Mouse (Mus musculus) left cerebral cortex, adult 8-10 months (tissue): Measurements from ENCODE around the gene Ell. TPM values are rescaled to one million over a fixed set of nuclear protein-coding genes. Genes with fewer than 3 reads are reported as not detected.
A peak's percentile ranks its signal among the peaks of the same experiment; 100 is the strongest.

Experiments used
- DNase-seq, 2 experiments: peaks; one replicate each; pipeline ENCODE4 v3.0.0; 2022; ENCODE audit warnings: low spot score in 2 of 2
- total RNA-seq, 4 experiments: library from RNA; stranded (reverse); gene quantifications; 2 replicates each; pipeline ENCODE4 v1.2.4; 2022

The Ell gene
- total RNA-seq = 10 to 100 TPM; 17.6 to 25.3 (median 19.2) TPM

GRCm38 (mm10) chr8:70539077-70539813 is at the start of gene Ell:
Ell (plus strand) TSS chr8:70539457.
- peak; percentile 99 to 100 for DNase-seq

DNA sequence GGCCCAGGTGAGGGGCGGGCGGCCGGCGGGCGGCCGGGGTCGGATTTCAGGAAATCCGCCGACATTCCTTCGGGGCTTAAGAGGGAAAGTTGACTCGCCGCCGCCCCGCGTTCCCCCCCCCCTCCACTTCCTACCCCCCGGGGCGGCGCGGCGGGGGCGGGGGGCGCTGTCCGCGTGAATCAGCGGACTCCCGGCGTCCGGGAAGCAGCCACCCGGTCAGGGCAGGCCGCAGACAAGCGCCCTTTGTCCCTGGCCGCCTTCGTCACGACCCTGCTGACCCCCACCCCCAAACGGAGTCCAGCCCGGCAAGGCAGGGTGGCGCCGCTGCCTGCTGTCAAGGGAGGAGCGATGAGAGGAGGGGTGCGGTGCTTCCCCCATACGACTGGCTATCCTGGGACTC is 49.7 kb upstream of the Ell start:
- DNase-seq = no peak

GRCm38 (mm10) chr8:70490061-70490879 is 49.0 kb upstream of the Ell start:
- no peak for DNase-seq

DNA sequence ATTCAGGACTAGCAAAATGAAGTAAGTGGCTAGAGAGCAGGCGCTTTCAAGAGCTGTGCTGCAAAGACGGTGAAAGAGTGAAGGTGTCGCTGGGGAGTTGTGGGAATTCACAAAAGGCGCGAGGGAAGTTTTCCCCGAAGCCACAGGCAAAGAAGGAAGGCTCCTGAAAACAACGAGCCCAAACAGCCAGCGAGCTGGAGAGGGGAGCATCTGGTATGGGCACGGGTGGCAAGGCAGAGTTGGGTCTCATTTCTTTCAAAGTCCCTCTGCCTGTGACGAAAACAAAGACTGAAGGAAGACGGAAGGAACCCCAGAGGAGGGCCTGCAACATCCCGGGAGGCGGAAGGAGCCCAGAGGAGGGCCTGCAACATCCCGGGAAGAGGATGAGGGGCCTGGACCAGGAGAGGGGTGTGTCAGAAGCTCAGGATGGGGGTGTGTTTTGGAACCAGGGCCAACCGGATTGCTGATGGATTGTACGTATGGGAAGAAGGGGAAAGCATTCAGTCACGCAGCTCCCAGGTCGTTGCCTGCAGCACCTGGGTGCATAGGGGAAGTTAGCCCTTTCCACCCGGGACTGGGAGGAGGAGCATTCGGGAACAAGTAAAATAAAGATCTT is 48.3 kb upstream of the Ell start:
- DNase-seq = no peak

DNA sequence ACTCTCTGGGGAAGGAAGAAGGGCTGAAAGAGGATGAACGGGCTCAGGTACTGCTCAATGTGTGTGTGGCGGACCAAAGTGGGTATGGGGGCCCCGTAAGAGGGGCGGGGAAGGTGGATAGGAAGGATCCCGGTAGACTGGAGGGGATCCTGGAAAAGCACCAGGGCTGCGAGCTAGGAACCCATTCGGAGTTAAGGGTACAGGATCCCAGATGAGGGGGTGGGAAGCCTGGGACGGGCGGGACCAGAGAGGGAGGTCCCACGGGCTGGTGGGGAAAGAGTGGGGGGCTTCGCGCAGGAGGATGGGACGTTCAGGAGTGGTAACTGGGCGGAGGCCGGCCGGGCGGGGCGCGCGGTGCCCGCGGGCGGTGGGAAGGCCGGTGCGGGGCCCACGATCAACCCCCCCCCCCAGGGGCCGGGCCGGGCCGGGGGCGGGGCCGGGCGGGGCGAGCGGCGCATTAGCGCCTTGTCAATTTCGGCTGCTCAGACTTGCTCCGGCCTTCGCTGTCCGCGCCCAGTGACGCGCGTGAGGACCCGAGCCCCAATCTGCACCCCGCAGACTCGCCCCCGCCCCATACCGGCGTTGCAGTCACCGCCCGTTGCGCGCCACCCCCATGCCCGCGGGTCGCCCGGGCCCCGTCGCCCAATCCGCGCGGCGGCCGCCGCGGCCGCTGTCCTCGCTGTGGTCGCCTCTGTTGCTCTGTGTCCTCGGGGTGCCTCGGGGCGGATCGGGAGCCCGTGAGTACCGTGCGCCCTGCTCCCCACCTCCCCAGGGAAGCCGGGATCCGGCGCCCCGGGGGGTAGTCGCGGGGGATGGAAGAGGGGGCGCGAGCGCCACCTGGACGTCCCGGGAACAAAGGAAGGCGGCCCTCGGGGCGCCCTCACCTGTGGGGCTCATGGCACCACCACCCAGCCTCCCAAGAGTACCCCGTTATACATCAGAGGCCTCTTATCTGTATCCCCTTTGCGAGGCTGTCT is 46.3 kb upstream of the Ell start, which contains the start of gene Crlf1:
Gene Crlf1, plus strand, starts transcription at position 495 of the 977 bp plus-strand sequence.
- no peak for DNase-seq

DNA sequence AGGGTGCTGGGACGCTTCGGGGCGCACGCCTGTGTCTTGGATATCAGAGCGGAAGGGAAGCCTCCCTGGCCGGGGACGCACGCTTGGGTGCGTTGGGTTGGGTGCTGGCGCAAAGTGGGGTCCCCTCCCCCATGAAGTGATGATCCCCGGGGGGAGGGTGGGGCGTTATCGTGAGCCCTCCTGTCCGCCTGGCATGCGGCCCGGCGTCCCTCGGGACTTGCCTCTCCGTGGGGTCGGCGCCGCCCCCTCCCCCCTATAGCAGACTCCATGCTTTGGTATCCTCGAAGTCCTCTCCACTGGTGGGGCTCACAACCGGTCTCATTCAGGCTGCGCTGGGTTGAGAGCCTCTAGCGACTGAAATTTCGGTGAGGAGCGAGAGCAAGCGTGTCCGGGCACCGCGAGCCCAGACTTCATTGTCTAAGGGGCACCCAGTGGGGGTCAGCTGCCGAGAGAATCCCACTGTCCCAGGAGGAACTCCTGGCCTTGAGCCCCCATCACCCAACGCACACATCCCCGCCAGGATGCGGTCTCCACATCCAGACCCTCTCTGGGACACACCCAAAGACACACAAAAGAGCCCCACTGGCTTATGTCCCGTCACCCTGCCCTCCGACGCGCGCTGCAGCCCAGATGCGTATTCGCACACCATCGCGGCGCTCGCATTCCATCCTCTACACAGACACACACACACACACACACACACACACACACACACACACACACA is 45.4 kb upstream of the Ell start:
- no peak for DNase-seq

DNA sequence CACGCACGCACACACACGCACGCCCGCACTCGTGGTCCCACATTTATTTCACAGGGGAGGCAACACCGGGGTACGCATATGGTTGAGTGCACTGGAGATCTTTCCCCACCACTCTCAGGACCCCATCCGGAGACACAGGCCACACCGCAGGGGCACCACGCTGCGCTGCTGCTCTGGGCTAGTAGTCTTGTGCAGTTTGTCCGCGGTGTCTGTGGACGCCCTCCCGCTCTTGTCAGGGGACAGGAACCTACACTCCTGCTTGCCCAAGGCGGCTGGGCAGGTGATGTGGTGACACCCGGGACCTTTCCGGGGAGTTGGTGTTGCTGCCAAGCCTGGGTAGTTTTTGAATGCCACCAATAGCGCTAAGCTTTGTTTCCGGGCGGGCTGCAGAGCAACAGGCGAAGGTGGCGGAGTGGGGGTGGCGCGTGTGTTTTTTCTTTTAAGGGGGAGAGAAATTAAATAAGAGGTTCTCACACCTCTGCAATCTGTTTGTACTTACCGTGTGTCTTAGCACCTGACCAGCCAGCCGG is 44.8 kb upstream of the Ell start:
- no peak for DNase-seq

- DNase-seq = no peak
Observed at GRCm38 (mm10) chr8:70495001-70495770, 44.1 kb upstream of the Ell start.

DNA sequence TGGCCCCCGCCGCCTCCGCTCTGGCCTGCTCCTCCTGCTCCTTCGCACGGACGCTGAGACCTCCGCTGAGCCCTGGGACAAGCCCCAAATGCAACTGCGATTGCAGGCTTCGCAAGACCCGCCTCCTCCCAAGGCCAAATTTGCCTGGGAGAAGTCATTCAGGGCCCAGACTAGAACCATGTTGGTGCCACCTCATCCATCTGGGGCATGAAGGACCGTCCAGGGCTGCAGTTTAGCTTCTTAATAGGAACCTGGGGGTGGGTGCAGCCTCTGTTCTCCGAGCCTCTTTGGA is 43.5 kb upstream of the Ell start:
- no peak for DNase-seq

GRCm38 (mm10) chr8:70500386-70501301 is 38.6 kb upstream of the Ell start:
- DNase-seq = no peak

- no peak for DNase-seq
Observed at GRCm38 (mm10) chr8:70501820-70502529, 37.3 kb upstream of the Ell start.

DNA sequence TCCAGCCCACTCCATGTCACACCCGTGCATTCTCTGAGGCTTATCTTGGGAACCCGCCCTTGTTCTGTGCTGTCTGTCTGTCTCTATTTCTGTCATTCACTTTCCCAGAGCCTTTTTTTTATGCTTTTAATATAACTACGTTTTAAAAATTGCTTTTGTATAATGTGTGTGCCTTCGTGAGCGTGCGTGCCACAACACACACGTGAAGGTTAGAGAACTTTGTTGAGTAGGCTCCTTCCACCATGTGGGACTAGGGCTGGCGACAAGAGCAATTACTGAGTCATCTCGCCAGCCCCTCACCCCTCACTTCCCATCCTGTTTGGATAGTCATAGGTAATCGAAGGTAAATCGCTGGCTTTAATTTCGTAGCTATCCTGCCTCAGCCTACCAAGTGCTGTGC is 36.7 kb upstream of the Ell start:
- no peak for DNase-seq

DNA sequence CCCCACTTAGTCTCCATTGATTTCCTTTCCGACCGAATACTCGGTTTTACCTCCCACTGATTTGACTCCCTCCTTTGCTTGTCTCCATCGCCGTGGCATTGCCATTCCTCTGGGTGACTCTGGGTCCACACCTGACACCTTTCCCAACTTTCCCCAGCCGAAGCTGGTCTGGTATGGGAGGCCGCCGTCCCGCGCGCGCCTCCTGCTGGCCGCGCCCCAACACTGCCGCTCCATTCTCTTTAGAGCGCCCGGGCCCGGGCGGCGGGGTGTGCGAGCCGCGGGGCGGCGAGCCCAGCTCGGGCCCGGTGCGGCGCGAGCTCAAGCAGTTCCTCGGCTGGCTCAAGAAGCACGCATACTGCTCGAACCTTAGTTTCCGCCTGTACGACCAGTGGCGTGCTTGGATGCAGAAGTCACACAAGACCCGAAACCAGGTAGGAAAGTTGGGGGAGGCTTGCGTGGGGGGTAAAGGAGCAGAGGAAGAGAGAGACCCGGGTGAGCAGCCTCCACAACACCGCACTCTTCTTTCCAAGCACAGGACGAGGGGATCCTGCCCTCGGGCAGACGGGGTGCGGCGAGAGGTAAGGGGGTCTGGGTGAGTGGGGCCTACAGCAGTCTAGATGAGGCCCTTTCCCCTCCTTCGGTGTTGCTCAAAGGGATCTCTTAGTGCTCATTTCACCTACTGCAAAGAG is 36.1 kb upstream of the Ell start:
- no peak for DNase-seq

DNA sequence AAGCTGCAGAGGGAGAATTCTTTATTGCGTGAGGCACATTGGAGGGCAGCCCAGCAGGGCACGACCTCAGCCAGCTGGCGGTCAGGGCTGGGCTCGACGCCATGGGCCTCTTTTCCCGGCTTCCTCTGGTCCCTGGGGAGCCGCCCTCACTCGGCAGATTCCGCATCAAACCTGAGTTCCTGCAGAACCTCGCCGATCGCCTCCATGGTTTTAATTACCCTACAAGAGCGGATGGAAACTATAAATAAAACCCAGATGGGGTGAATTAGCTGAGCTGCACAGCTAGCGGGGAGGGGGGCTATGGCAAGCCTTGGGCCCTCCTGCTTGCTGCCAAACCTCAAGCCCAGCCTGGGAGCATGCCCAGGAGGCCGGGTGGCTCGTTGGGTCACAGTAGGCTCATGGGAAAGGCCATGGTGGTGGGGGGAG is 35.0 kb upstream of the Ell start:
- no peak for DNase-seq

GRCm38 (mm10) chr8:70504851-70505250 is 34.4 kb upstream of the Ell start:
- DNase-seq = peak; percentile 58 to 61

DNA sequence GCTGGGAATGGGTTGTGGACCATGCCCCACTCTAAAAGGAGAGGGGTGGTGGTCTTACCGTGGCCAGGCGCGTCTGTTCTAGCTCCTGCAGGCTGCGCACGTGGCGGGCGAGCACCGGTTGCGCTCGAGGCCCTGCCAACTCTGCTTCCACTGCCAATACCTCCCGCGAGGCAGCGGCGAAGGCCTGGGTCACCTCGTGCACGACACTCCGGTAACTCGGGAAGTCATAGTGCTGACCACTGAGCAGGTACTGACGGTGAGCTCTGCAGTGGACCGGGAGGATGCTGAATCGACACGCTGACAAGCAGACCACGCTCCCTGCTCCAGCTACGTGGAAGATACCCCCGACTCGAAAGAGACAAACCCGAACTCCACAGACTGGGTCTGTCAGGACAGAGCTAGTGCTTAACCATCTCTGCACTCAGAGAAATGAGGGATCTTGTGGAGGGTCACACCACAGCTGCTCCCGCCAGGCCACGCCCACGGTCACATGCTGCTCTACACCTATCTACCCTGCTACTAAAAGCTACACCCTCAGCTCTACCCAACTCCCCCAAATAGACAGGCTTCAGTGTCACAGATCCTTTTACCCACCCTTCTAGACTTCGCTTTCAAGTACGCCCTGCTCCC is 33.4 kb upstream of the Ell start:
- DNase-seq = peak in 1 of 2 experiments; percentile 56
